Mouse (Mus musculus) liver, adult 2 months (tissue): ENCODE results near the gene Ccdc103.

Source experiments
- CTCF ChIP-seq: fragments of 200-500 bp; IDR thresholded peaks from 2 replicates; pipeline ENCODE4 v1.5.1; 2011; ENCODE audit warnings: low read depth, low read length, control low read depth
- POLR2A ChIP-seq: fragments of 200-500 bp; IDR thresholded peaks from 2 replicates; pipeline ENCODE4 v1.6.1; 2011; ENCODE audit warnings: low read length, control low read depth; ENCODE audit not compliant: insufficient read depth; ENCODE audit errors: extremely low read depth

DNA sequence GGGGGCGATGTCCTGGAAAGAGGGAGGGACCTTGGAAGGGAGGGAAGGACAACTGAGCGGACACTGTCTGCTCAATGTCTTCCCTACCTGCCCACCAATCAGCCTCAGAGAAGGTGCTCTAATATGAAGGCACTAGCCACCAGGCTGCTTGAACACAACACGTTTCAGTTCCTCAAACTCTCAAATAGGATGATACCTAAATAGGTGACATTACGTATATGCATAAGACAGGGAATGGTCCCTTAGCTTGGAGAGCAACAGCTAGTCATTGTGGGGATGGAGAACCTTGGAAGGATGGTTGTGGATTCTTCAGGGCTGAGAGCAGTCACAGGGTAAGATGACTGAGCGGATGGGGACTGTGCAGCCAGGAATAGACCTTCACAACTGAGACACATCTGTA, 6.4 kb downstream of the Ccdc103 start:
- no peak for TF ChIP-seq CTCF
- TF ChIP-seq POLR2A: no peak
